Mouse (Mus musculus): ENCODE measurements around the gene Srgap2. TPM values are rescaled to one million over a fixed set of nuclear protein-coding genes. Genes with fewer than 3 reads are reported as not detected.
A peak's percentile ranks its signal among the peaks of the same experiment; 100 is the strongest.
"Not testable (repeated sequence)": the region's sequence is repeated elsewhere in the genome, so short reads cannot be mapped to it uniquely, and the experiment has no call there.

The Srgap2 gene
- total RNA-seq, 2 experiments from 2014 or later: 75.1 to 87.6 TPM

GRCm38 (mm10) chr1:131346916-131347555 is 180.1 kb downstream of the Srgap2 start:
- no peak for DNase-seq (ENCODE audit: low spot score in 2 of 2)

GRCm38 (mm10) chr1:131345422-131346419 is 181.4 kb downstream of the Srgap2 start:
- no peak for DNase-seq (ENCODE audit: low spot score in 2 of 2)

- DNase-seq (ENCODE audit: low spot score in 2 of 2): no peak
These were observed 182.5 kb downstream of the Srgap2 start for GRCm38 (mm10) chr1:131344691-131345090.

- DNase-seq (ENCODE audit: low spot score in 2 of 2): no peak
These were observed 191.1 kb downstream of the Srgap2 start for GRCm38 (mm10) chr1:131336017-131336416.

DNA sequence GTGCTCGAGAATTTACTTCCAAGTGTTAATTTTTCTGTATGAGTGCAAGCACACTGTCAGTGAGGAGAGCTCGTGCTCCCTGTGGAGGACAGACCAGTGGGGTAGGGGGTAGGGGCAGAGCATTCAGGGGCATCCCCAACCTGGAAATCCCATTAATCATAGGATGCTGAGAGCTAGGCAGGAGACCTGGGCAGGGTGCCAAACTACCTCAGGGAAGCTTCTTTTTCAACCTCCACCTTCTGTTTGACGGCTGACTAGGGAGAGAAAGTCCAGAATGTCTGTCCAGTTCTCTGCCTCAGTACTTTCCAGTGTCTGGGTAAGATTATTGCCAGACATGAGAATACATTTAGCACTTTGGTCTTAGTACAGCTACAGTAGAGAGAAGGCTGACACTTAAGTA is 191.5 kb downstream of the Srgap2 start:
- DNase-seq (ENCODE audit: low spot score in 2 of 2): no peak

DNA sequence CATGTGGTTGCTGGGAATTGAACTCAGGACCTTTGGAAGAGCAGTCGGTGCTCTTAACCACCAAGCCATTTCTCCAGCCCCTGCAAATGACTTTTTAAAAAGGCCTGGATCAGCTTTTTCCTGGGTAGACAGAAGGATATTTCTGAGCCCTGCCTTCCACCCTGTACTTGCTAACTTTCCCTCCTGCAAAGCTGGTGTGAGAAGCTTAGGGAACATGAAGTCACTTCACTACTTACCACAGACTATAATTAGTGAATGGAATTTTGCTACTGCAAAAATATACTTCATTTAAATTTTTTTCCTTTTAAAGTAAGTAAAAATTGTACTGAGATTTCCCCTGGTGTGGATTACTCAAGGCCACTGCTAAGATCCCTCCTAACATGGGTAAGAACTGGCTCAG is 196.0 kb downstream of the Srgap2 start:
- no peak for DNase-seq (ENCODE audit: low spot score in 2 of 2)

GRCm38 (mm10) chr1:131329093-131329492 is 198.1 kb downstream of the Srgap2 start:
- not testable (repeated sequence) for DNase-seq (ENCODE audit: low spot score in 2 of 2)

DNA sequence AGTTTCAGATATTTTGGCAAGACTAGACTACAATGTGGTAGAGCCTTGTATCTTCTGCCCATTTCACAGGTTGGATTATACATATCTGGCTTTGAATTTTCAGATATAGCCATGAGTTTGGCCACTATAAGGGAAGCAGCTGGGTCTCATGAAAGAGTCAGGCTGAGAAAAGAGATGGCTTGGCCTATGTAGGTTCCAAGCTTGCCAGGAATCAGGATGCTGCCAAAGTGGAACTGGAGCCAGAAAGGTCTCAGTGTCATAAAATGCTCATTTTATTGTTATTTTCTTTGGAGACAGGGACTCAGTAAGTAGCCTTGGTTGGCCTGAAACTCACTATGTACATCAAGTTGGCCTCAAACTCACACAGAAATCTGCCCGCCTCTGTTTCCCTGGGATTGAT is 200.0 kb downstream of the Srgap2 start:
- DNase-seq (ENCODE audit: low spot score in 2 of 2): no peak

GRCm38 (mm10) chr1:131324816-131325463 is 202.2 kb downstream of the Srgap2 start:
- DNase-seq (ENCODE audit: low spot score in 2 of 2): no peak

DNA sequence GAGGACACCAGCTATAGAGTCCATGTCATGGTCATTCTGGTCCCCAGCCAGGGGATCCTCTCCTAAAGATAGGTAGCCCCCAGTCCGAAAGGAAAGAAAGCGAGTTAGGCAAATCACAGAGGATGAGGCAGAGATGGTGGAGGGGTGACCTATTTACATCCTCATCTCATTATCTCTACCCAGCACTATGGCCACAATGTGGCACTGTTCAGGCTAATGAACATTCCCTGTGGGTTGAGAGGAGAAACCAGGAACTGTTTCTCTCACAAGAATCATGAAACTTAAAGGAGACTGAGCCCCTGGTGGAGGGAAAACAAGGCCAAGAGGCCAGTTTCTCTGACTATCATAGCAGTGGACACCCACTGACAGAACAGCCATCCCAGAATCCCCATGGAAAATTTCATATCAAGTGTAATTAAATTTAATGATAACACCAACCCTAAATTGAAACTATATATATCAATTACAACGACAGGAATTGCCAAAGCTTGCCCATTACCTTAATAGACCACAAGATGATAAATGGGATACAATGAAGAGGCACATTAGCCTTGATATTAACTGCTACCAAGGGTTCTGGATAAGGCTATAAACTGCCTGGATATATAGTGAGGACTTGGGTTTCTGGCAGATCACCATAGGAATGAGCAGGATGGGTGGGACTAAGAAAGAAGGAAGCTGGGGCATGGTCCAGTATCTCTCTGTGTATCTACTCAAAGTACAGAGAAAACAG is 207.4 kb downstream of the Srgap2 start:
- no peak for DNase-seq (ENCODE audit: low spot score in 2 of 2)

DNA sequence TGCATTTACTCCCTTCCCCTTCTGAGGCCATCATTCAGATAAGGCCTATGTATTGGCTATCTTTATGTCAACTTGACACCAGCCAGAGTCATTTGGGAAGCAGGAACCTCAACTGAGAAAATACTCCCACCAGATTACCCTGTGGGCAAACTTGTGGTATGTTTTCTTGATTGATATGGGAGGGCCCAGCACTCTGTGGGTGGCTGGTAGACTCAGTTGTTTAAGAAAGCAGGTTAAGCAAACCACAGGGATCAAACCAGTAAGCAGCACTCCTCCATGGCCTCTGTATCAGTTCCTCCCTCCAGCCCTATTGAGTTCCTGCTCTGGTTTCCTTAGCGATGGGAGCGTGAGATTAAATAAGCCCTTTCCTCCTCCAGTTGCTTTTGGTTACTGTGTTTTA is 208.8 kb downstream of the Srgap2 start:
- no peak for DNase-seq (ENCODE audit: low spot score in 2 of 2)

- no peak for DNase-seq (ENCODE audit: low spot score in 2 of 2)
These were observed 209.5 kb downstream of the Srgap2 start for GRCm38 (mm10) chr1:131317625-131318024.

DNA sequence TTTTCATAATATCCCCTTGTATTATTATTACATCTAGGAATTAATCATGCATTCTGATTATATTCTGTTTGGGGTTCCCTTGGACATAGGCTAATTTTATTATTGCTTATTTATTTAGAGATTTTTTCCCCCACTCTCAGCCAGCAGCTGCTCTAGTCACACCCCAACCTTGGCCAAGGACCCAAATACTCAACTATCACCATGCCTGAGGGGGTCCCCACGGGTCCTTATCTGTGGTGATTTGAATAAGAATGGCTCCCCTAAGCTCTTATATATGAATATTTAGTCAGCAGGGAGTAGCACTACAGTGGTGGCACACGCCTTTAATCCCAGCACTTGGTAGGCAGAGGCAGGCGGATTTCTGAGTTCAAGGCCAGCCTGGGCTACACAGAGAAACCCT is 215.9 kb downstream of the Srgap2 start:
- DNase-seq (ENCODE audit: low spot score in 2 of 2): no peak

GRCm38 (mm10) chr1:131310237-131310818 is 216.8 kb downstream of the Srgap2 start:
- DNase-seq (ENCODE audit: low spot score in 2 of 2): no peak

- no peak for DNase-seq (ENCODE audit: low spot score in 2 of 2)
These were observed 226.4 kb downstream of the Srgap2 start for GRCm38 (mm10) chr1:131300750-131301149.

- DNase-seq (ENCODE audit: low spot score in 2 of 2): peak in 1 of 2 experiments; percentile 42
These were observed 227.4 kb downstream of the Srgap2 start for GRCm38 (mm10) chr1:131299788-131300187.

- DNase-seq (ENCODE audit: low spot score in 2 of 2): no peak
These were observed 227.9 kb downstream of the Srgap2 start for GRCm38 (mm10) chr1:131299240-131299639.

DNA sequence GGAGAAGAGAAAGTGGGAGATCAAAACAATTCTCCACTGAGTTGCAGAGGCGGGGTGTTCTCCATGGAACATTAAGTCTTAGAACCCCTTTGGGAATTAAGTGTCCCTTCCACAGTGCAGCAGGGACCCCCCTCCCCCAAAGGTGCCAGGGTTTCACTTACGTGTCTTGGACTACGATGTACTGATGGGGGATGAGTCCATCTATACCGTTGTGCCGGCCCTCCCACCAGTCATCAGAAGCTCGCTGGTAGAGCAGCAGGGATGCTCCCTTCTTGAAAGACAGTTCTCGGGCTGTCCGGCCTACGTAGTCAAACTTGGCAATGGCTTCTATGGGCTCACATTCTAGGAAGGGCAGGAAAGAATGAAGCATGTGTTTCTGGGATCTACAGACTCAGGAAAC is 229.0 kb downstream of the Srgap2 start:
- DNase-seq (ENCODE audit: low spot score in 2 of 2): no peak

GRCm38 (mm10) chr1:131296726-131297125 is 230.4 kb downstream of the Srgap2 start:
- DNase-seq (ENCODE audit: low spot score in 2 of 2): no peak

- no peak for DNase-seq (ENCODE audit: low spot score in 2 of 2)
These were observed 232.0 kb downstream of the Srgap2 start for GRCm38 (mm10) chr1:131295200-131295599.

DNA sequence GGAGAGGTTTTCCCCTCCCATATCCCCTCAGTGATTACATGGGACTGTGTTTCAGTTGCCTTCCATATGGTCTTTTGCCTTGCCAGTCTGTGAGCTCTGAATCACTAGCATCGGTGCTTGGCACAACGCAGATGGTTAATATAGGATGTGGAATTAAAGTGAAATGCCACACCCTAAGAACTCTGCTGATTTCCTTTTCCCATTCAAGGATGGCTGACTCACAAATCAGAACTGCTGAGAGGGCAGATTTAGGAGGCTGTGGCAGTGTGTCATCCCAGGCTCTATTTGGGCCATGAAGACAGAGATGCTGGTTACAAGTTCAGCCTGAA is 233.3 kb downstream of the Srgap2 start:
- DNase-seq (ENCODE audit: low spot score in 2 of 2): peak; percentile 53 to 76
